Mouse (Mus musculus) olfactory bulb, adult 2 months (tissue): ENCODE measurements around the gene Tnfrsf21.

ENCODE experiments used
- CTCF ChIP-seq: fragments of 200-500 bp; IDR thresholded peaks from 2 replicates; pipeline ENCODE4 v1.5.1; 2012; ENCODE audit warnings: low read depth, mild to moderate bottlenecking, low read length, moderate library complexity; ENCODE audit not compliant: insufficient read depth
- POLR2A ChIP-seq: fragments of 200-500 bp; IDR thresholded peaks from 2 replicates; pipeline ENCODE4 v1.6.1; 2012; ENCODE audit warnings: mild to moderate bottlenecking, low read depth, low read length, moderate library complexity; ENCODE audit not compliant: insufficient read depth

DNA sequence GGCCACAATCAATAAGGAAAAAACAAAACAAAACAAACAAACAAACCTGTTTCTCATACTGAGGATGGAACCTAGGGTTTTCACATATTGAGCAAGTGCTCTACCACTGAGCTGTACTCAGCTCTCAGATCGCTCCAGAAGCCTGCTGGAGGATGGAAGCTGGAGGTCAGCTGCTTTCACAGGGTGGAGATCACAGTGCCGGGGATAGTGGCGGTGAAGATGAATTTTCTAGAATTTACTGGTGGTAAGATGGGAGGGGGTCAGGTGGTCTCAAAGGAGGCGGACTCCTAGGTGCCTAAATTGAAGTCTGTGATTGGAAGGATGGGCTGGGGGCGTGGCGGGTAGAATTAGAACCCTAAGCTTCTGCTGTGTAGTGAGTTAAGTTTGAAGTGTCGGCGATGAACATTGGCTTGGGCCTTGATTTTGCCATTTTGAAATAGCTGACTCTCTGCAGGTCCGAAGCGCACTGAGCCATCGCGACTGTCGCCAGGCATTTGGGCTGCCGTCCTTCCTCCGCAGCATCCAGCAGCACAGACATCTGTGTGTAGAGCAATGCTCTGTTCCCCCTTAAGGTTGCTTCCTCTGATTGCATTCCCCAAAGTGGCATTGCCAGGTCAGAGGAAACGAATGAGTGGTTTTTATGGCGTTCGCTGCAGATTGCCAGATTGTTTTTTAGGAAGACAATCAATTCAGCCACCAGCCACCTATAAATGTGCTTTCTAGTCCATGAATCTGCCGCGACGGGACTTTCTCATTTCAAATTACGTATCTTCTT, 9.7 kb downstream of the Tnfrsf21 start:
- TF ChIP-seq CTCF = no peak
- TF ChIP-seq POLR2A = no peak
